ENCODE assay signal across 11 mouse cellular contexts in genomic region chr2:135356311-135356710, GRCm38 (mm10).
DNase-seq lines count a peak whose midpoint lies in the region; ATAC-seq and TF ChIP-seq lines count a peak whose summit lies in the region.
"Had no signal": no experiment of that assay in that cellular context is flagged by ENCODE, and none has a peak within 500 bp of the region (broad histone marks: within the 10 kb centered on the region; RNA-seq: fewer than 3 reads in every experiment).

No protein-coding gene starts in this region.

- no peak overlapping the region for H3K9ac ChIP-seq in intestine, postnatal 0 days (ENCODE audit: low read depth, low read length)
- H3K9ac ChIP-seq in intestine, embryonic 15.5 days: no peak overlapping the region

- H3K4me2 ChIP-seq in intestine, postnatal 0 days (replicated peaks; ENCODE audit: low read depth): no peak overlapping the region
- no peak overlapping the region for H3K4me2 ChIP-seq in intestine, embryonic 15.5 days (replicated peaks)

- ATAC-seq in intestine, postnatal 0 days: no peak
- no peak for ATAC-seq in intestine, embryonic 15.5 days

- no peaks in the 10 kb centered on the region for H3K27me3 ChIP-seq in intestine, postnatal 0 days (replicated peaks; ENCODE audit: control insufficient read depth, insufficient read depth, low read length)
- no peaks in the 10 kb centered on the region for H3K27me3 ChIP-seq in intestine, embryonic 15.5 days (replicated peaks)

- no peaks in the 10 kb centered on the region for H3K9me3 ChIP-seq in intestine, postnatal 0 days (ENCODE audit: control insufficient read depth)
- no peaks in the 10 kb centered on the region for H3K9me3 ChIP-seq in intestine, embryonic 15.5 days

- no peaks in the 10 kb centered on the region for H3K4me1 ChIP-seq in intestine, postnatal 0 days (replicated peaks; ENCODE audit: control insufficient read depth, insufficient read depth, low read length)
- H3K4me1 ChIP-seq in intestine, embryonic 15.5 days (replicated peaks): no peaks in the 10 kb centered on the region

- no peak overlapping the region for H3K27ac ChIP-seq in intestine, postnatal 0 days (ENCODE audit: low read depth, low read length)
- no peak overlapping the region for H3K27ac ChIP-seq in intestine, embryonic 15.5 days

- peak; percentile 66 for TF ChIP-seq CTCF in intestine, postnatal 0 days (IDR thresholded peaks at IDR 0.05; ENCODE audit: low read depth)

- peak; percentile 8 for DNase-seq in A20 (ENCODE audit: low read depth, low spot score)
- peak; percentile 47 for DNase-seq in Muller cell, postnatal 12 days (ENCODE audit: inconsistent ontology term)
- peak; percentile 16 for DNase-seq in fibroblast of lung, adult 2 months (ENCODE audit: low read depth)
- no peak for DNase-seq in urinary bladder, postnatal 4 days (ENCODE audit: low spot score in 2 of 2)
- DNase-seq in urinary bladder, postnatal 10 days (ENCODE audit: low spot score): no peak
- no peak for DNase-seq in thymus, postnatal 10 days (ENCODE audit: low spot score in 2 of 2)
- DNase-seq: cerebellum, adult 11 months; heart, postnatal 10 days; lung, adult 18-20 months had no signal

- WGBS in intestine, postnatal 0 days: 29% methylated on average over 1 of the region's 1 CpGs
- WGBS in intestine, embryonic 15.5 days: 30% methylated on average over 1 of the region's 1 CpGs

- H3K36me3 ChIP-seq in intestine, postnatal 0 days (ENCODE audit: control insufficient read depth, insufficient read depth): no peaks in the 10 kb centered on the region
- no peaks in the 10 kb centered on the region for H3K36me3 ChIP-seq in intestine, embryonic 15.5 days

- H3K4me3 ChIP-seq in intestine, postnatal 0 days (ENCODE audit: low read depth, low read length): no peak overlapping the region
- no peak overlapping the region for H3K4me3 ChIP-seq in intestine, embryonic 15.5 days (replicated peaks)

Comparison
In these comparisons a context has a peak if more than half of its experiments do, and no peak if none do; other contexts are left out.
1. DNase-seq: peak in A20 (single experiment), Muller cell, postnatal 12 days (single experiment) and fibroblast of lung, adult 2 months (single experiment); none in urinary bladder, postnatal 4 days (0 of 2), urinary bladder, postnatal 10 days (single experiment) and thymus, postnatal 10 days (0 of 2).